Mouse (Mus musculus): ENCODE measurements at regions not wholly inside any gene's neighbourhood (a gene's known extent, or its start where the extent isn't known, plus 50 kb on each side); places are given as distances from the start of the nearest gene placed in this dataset.

- DNase-seq (ENCODE audit: low read depth) = no peak
These were observed 143.8 kb upstream of the Mdm1 start for GRCm38 (mm10) chr10:117997796-117998195.

- DNase-seq (ENCODE audit: low read depth) = no peak
These were observed 141.0 kb upstream of the Mdm1 start for GRCm38 (mm10) chr10:118000591-118000990.

GRCm38 (mm10) chr10:118001501-118001900 lies 140.1 kb upstream of the Mdm1 start:
- no peak for DNase-seq (ENCODE audit: low read depth)

GRCm38 (mm10) chr10:118001971-118002370 lies 139.6 kb upstream of the Mdm1 start:
- DNase-seq (ENCODE audit: low read depth) = no peak

GRCm38 (mm10) chr10:118002559-118002958 lies 139.1 kb upstream of the Mdm1 start:
- no peak for DNase-seq (ENCODE audit: low read depth)

GRCm38 (mm10) chr10:118003179-118003578 lies 138.4 kb upstream of the Mdm1 start:
- no peak for DNase-seq (ENCODE audit: low read depth)

GRCm38 (mm10) chr10:118003739-118004361 lies 137.8 kb upstream of the Mdm1 start:
- no peak for DNase-seq (ENCODE audit: low read depth)

- no peak for DNase-seq (ENCODE audit: low read depth)
These were observed 137.2 kb upstream of the Mdm1 start for GRCm38 (mm10) chr10:118004362-118004958.

- DNase-seq (ENCODE audit: low read depth) = no peak
These were observed 134.6 kb upstream of the Mdm1 start for GRCm38 (mm10) chr10:118006827-118007550.

GRCm38 (mm10) chr10:118007846-118008245 lies 133.8 kb upstream of the Mdm1 start:
- DNase-seq (ENCODE audit: low read depth) = no peak

- DNase-seq (ENCODE audit: low read depth) = no peak
These were observed 129.7 kb upstream of the Mdm1 start for GRCm38 (mm10) chr10:118011687-118012567.

- DNase-seq (ENCODE audit: low read depth) = no peak
These were observed 112.8 kb upstream of the Mdm1 start for GRCm38 (mm10) chr10:118028831-118029230.

- no peak for DNase-seq (ENCODE audit: low read depth)
These were observed 107.2 kb upstream of the Mdm1 start for GRCm38 (mm10) chr10:118034401-118034800.

- no peak for DNase-seq (ENCODE audit: low read depth)
These were observed 106.6 kb upstream of the Mdm1 start for GRCm38 (mm10) chr10:118035035-118035434.

- no peak for DNase-seq (ENCODE audit: low read depth)
These were observed 103.1 kb upstream of the Mdm1 start for GRCm38 (mm10) chr10:118038465-118038864.

- no peak for DNase-seq (ENCODE audit: low read depth)
These were observed 102.6 kb upstream of the Mdm1 start for GRCm38 (mm10) chr10:118039056-118039455.

GRCm38 (mm10) chr10:118041068-118041467 lies 100.5 kb upstream of the Mdm1 start:
- DNase-seq (ENCODE audit: low read depth) = no peak

GRCm38 (mm10) chr10:118043761-118044160 lies 97.8 kb upstream of the Mdm1 start:
- DNase-seq (ENCODE audit: low read depth) = no peak

GRCm38 (mm10) chr10:118044840-118045239 lies 96.8 kb upstream of the Mdm1 start:
- no peak for DNase-seq (ENCODE audit: low read depth)

- DNase-seq (ENCODE audit: low read depth) = no peak
These were observed 96.2 kb upstream of the Mdm1 start for GRCm38 (mm10) chr10:118045427-118045826.

GRCm38 (mm10) chr10:118046328-118046727 lies 95.3 kb upstream of the Mdm1 start:
- no peak for DNase-seq (ENCODE audit: low read depth)

- no peak for DNase-seq (ENCODE audit: low read depth)
These were observed 94.8 kb upstream of the Mdm1 start for GRCm38 (mm10) chr10:118046831-118047230.

Data from c-Kit-positive CD71-negative TER-119-negative erythroid progenitor cells, embryonic 14.5 days (primary cell).